Comparison of ENCODE assay signal across 8 mouse cellular contexts in the genomic region with DNA sequence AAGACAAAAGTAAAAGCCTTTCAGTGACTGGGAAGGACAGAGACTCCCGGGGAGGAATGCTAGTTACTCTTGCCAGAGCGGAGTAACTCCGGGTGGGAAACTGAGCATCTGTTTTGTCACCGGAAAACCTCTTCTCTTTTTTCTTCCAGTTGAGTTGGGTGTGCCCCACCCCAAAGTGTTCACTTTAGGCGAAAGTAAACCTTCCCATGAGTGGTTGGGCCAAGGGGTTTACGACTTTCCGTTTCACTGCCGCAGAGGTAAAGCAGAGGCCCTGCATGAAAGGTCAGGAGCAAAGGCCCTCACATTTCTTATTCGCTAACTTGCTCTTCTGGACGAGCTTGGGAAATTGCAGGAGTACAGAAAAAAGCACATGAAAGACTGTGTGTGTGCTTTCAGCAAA.
DNase-seq lines count a peak whose midpoint lies in the region; ATAC-seq and TF ChIP-seq lines count a peak whose summit lies in the region.

No protein-coding gene starts in this region.

- ATAC-seq in heart, embryonic 11.5 days (replicated peaks; ENCODE audit: insufficient number of reproducible peaks, low FRiP score, low TSS enrichment) = no peak
- ATAC-seq in midbrain, embryonic 11.5 days (ENCODE audit: low FRiP score) = no peak

- no peak for TF ChIP-seq CTCF in C2C12 (IDR thresholded peaks at IDR 0.05; ENCODE audit: control insufficient read depth, insufficient read depth, insufficient read length)

- H3K79me2 ChIP-seq in C2C12 (ENCODE audit: control insufficient read depth, insufficient read depth) = peaks cover 33% of the 10 kb centered on the region

- peak overlapping the region; percentile 74 for H3ac ChIP-seq in C2C12 (ENCODE audit: control insufficient read depth, insufficient read length, low read depth)

- H3K4me2 ChIP-seq in heart, embryonic 11.5 days = peak overlapping the region; percentile 65
- peak overlapping the region; percentile 57 for H3K4me2 ChIP-seq in midbrain, embryonic 11.5 days

- DNase-seq in ES-CJ7 (ENCODE audit: low read depth, low spot score) = peak; percentile 4
- peak; percentile 17 to 32 for DNase-seq in kidney, postnatal 25 days
- no peak for DNase-seq in midbrain, embryonic 11.5 days (ENCODE audit: low spot score, missing footprints)
- peak; percentile 43 for DNase-seq in thymus, postnatal 4 days
- DNase-seq in right cerebral cortex, postnatal 4 days = no peak
- DNase-seq in spleen, postnatal 10 days (ENCODE audit: low spot score in 2 of 2) = no peak

- H3K9ac ChIP-seq in heart, embryonic 11.5 days (ENCODE audit: low read depth, low read length) = peak overlapping the region; percentile 59; the same call in 1 of the 2 replicates
- H3K9ac ChIP-seq in midbrain, embryonic 11.5 days (ENCODE audit: low read length) = peak overlapping the region; percentile 78

- no peaks in the 10 kb centered on the region for H3K36me3 ChIP-seq in C2C12 (ENCODE audit: control insufficient read depth, insufficient read depth)
- no peaks in the 10 kb centered on the region for H3K36me3 ChIP-seq in heart, embryonic 11.5 days (ENCODE audit: control insufficient read depth, insufficient read depth, low read length)
- H3K36me3 ChIP-seq in midbrain, embryonic 11.5 days (ENCODE audit: control insufficient read depth, insufficient read depth, low read length) = no peaks in the 10 kb centered on the region

- WGBS in heart, embryonic 11.5 days (ENCODE audit: insufficient replicate concordance) = 24% methylated on average over 10 of the region's 10 CpGs
- WGBS in midbrain, embryonic 11.5 days = 13% methylated on average over 10 of the region's 10 CpGs

- peak overlapping the region; percentile 41; the same call in 1 of the 2 replicates for H3K27ac ChIP-seq in heart, embryonic 11.5 days (ENCODE audit: low read depth, low read length)
- peak overlapping the region; percentile 89 for H3K27ac ChIP-seq in midbrain, embryonic 11.5 days (ENCODE audit: low read depth, low read length)

- no peaks in the 10 kb centered on the region for H3K9me3 ChIP-seq in heart, embryonic 11.5 days (replicated peaks; ENCODE audit: control insufficient read depth, low read length)
- no peaks in the 10 kb centered on the region for H3K9me3 ChIP-seq in midbrain, embryonic 11.5 days (ENCODE audit: control insufficient read depth, low read length)

- peaks cover 17% of the 10 kb centered on the region for H3K79me3 ChIP-seq in C2C12 (ENCODE audit: low read depth)

- H3K4me1 ChIP-seq in heart, embryonic 11.5 days (ENCODE audit: control insufficient read depth, insufficient read depth, low read length) = no peaks in the 10 kb centered on the region
- peaks cover 2% of the 10 kb centered on the region; the same call in 1 of the 2 replicates for H3K4me1 ChIP-seq in midbrain, embryonic 11.5 days (ENCODE audit: control insufficient read depth, insufficient read depth, low read length)

- H3K27me3 ChIP-seq in C2C12 (ENCODE audit: control insufficient read depth, insufficient read depth, insufficient read length) = no peaks in the 10 kb centered on the region
- peaks cover 7% of the 10 kb centered on the region for H3K27me3 ChIP-seq in heart, embryonic 11.5 days (ENCODE audit: control insufficient read depth, insufficient read depth, low read length)
- H3K27me3 ChIP-seq in midbrain, embryonic 11.5 days (ENCODE audit: control insufficient read depth, insufficient read depth, low read length) = peaks cover 6% of the 10 kb centered on the region; the same call in 1 of the 2 replicates

- peak overlapping the region; percentile 60 for H3K4me3 ChIP-seq in C2C12 (ENCODE audit: insufficient read depth, poor library complexity, severe bottlenecking)
- peak overlapping the region; percentile 57 for H3K4me3 ChIP-seq in heart, embryonic 11.5 days (ENCODE audit: low read depth, low read length)
- peak overlapping the region; percentile 61 for H3K4me3 ChIP-seq in midbrain, embryonic 11.5 days (ENCODE audit: low read depth, low read length)

TF ChIP-seq in C2C12, 6 proteins besides CTCF, POLR2A, EP300 and RAD21:
- TF ChIP-seq USF1 (IDR thresholded peaks at IDR 0.05; ENCODE audit: low read depth) (no peak), FOSL1 (IDR thresholded peaks at IDR 0.05; ENCODE audit: insufficient read depth, low read length, poor library complexity, severe bottlenecking) (no peak), CEBPB (IDR thresholded peaks at IDR 0.05; ENCODE audit: low read depth) (no peak), MAX (IDR thresholded peaks at IDR 0.05) (no peak), MYOD1 (IDR thresholded peaks at IDR 0.05; ENCODE audit: control insufficient read depth, insufficient read length, low read depth) (no peak), MYOG (IDR thresholded peaks at IDR 0.05; ENCODE audit: control insufficient read depth, extremely low read depth, insufficient read length) (no peak)

Comparison
In these comparisons a context has a peak if more than half of its experiments do, and no peak if none do; other contexts are left out.
1. DNase-seq: peak in ES-CJ7 (single experiment), kidney, postnatal 25 days (2 of 2) and thymus, postnatal 4 days (single experiment); none in midbrain, embryonic 11.5 days (single experiment), right cerebral cortex, postnatal 4 days (single experiment) and spleen, postnatal 10 days (0 of 2).
2. Peak in every context shown above with its lines, with median percentiles within 50 percentile points of each other: H3K4me3 ChIP-seq.